Mouse (Mus musculus) gastrocnemius, postnatal 25 days (tissue): ENCODE measurements around the gene Shc2. TPM values are rescaled to one million over a fixed set of nuclear protein-coding genes. Genes with fewer than 3 reads are reported as not detected.

Experiments
- DNase-seq: peaks from one replicate; pipeline ENCODE4 v3.0.0; 2022
- total RNA-seq, 2 experiments: library from RNA; stranded (reverse); gene quantifications; 1 replicate in 1 of 2; 2 replicates in 1 of 2; pipeline ENCODE4 v1.2.3; 2021

Gene Shc2
- total RNA-seq, 2 experiments from 2014 or later = 2.1 to 2.3 TPM

- no peak for DNase-seq
Measured at GRCm38 (mm10) chr10:79615860-79616259, 21.9 kb downstream of the Shc2 start.

- DNase-seq = no peak
Measured at GRCm38 (mm10) chr10:79614305-79614643, 23.4 kb downstream of the Shc2 start.

- peak; percentile 42 for DNase-seq
Measured at GRCm38 (mm10) chr10:79613578-79614304, 24.0 kb downstream of the Shc2 start, which contains the start of gene C2cd4c. Gene C2cd4c, minus strand, starts transcription at chr10:79614025.

- DNase-seq = no peak
Measured at GRCm38 (mm10) chr10:79612192-79613135, 25.3 kb downstream of the Shc2 start.

- DNase-seq = no peak
Measured at GRCm38 (mm10) chr10:79611296-79611695, 26.4 kb downstream of the Shc2 start.

GRCm38 (mm10) chr10:79609276-79609675, 28.4 kb downstream of the Shc2 start:
- no peak for DNase-seq

- no peak for DNase-seq
Measured at GRCm38 (mm10) chr10:79607892-79608291, 29.8 kb downstream of the Shc2 start.

GRCm38 (mm10) chr10:79606537-79606936, 31.2 kb downstream of the Shc2 start:
- DNase-seq = no peak

- no peak for DNase-seq
Measured at GRCm38 (mm10) chr10:79597936-79598230, 39.8 kb downstream of the Shc2 start.

GRCm38 (mm10) chr10:79597051-79597935, 40.4 kb downstream of the Shc2 start:
- DNase-seq = no peak

- DNase-seq = no peak
Measured at GRCm38 (mm10) chr10:79595590-79595929, 42.2 kb downstream of the Shc2 start.

- peak; percentile 29 for DNase-seq
Measured at GRCm38 (mm10) chr10:79594872-79595589, 42.7 kb downstream of the Shc2 start.

GRCm38 (mm10) chr10:79594111-79594510, 43.6 kb downstream of the Shc2 start:
- DNase-seq = no peak

GRCm38 (mm10) chr10:79590702-79591101, 47.0 kb downstream of the Shc2 start:
- DNase-seq = no peak

- DNase-seq = no peak
Measured at GRCm38 (mm10) chr10:79587752-79588126, 50.0 kb downstream of the Shc2 start.

- no peak for DNase-seq
Measured at GRCm38 (mm10) chr10:79587061-79587751, 50.5 kb downstream of the Shc2 start, which contains the start of gene Theg. Gene Theg, minus strand, starts transcription at chr10:79587331.

GRCm38 (mm10) chr10:79586243-79586642, 51.5 kb downstream of the Shc2 start:
- no peak for DNase-seq

GRCm38 (mm10) chr10:79585723-79586122, 52.0 kb downstream of the Shc2 start:
- DNase-seq = no peak

GRCm38 (mm10) chr10:79585136-79585535, 52.6 kb downstream of the Shc2 start:
- no peak for DNase-seq

GRCm38 (mm10) chr10:79584426-79584825, 53.3 kb downstream of the Shc2 start:
- no peak for DNase-seq

- no peak for DNase-seq
Measured at GRCm38 (mm10) chr10:79584021-79584420, 53.7 kb downstream of the Shc2 start.
